Mouse (Mus musculus) right cerebral cortex, postnatal 10 days (tissue): Measurements from ENCODE around the gene Rps28.
"Not testable (repeated sequence)": the region's sequence is repeated elsewhere in the genome, so short reads cannot be mapped to it uniquely, and the experiment has no call there.

Source experiments
- DNase-seq, 2 experiments: peaks; one replicate each; pipeline ENCODE4 v3.0.0; 2021; ENCODE audit warnings: low spot score in 2 of 2

Gene Rps28

GRCm38 (mm10) chr17:33824084-33824996 lies at the start of gene Rps28, which contains the start of gene Ndufa7:
Gene Rps28 (minus strand): TSS chr17:33824562.
Gene Ndufa7 (plus strand): TSS chr17:33824572.
- peak; percentile 99 for DNase-seq

- DNase-seq: not testable (repeated sequence)
Measured at GRCm38 (mm10) chr17:33873537-33873936, 49.2 kb upstream of the Rps28 start, which contains the start of gene Gm7029. Gene Gm7029 (plus strand): TSS chr17:33873837.

DNA sequence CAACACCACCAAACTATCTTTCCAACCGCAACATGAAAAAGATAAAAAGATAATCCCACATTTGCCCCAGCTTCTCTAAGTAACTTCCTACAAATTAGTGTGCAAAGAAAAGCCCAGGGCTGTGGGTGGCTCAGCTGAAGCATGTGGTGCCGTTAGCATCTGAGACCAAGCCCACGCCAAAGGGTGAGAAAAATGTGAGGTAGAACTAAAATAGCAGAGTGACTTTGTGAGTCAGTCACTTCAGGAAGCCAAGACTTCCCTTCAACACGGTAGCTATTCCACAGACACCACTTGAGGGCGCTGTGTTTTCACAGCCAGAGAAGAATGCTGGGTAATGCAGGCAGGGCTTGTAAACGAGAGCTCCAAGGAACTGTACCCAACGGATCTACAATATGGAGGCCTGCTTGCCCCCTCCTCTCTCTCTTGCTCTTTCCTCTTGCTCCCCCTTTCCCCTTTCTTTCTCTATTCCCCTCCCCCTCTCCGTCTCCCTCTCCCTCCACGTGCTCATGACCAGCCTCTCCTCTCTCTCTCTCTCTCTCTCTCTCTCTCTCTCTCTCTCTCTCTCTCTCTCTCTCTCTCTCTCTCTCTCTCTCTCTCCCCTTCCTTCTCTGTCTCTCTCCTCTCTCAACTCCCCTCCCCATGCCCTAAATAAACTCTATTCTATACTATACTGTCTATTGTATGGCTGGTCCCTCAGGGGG lies 41.1 kb upstream of the Rps28 start:
- DNase-seq: peak; percentile 79 to 86

GRCm38 (mm10) chr17:33857816-33858215 lies 33.5 kb upstream of the Rps28 start:
- no peak for DNase-seq

GRCm38 (mm10) chr17:33851331-33851730 lies 27.0 kb upstream of the Rps28 start:
- DNase-seq: no peak

GRCm38 (mm10) chr17:33848139-33848538 lies 23.8 kb upstream of the Rps28 start:
- DNase-seq: no peak

DNA sequence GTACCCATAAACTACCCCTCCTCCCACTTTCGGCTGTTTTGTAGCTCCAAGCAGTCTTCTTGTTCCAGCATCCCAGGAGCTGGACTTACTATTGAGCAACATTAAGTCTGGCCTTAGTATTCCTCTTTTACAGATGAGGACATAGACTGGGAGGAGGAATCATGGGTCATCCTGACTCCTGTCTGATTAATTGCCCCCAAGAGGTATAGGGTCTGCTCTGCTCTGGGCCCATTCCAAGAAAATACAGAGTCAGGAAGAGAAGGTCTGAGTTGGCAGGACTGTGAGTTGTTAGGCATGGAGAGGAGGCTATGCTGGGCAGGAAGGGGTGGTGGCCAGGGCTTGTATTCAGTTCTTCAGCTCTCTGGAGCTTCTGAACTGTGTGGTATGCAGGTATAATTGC lies 19.8 kb upstream of the Rps28 start:
- DNase-seq: no peak

DNA sequence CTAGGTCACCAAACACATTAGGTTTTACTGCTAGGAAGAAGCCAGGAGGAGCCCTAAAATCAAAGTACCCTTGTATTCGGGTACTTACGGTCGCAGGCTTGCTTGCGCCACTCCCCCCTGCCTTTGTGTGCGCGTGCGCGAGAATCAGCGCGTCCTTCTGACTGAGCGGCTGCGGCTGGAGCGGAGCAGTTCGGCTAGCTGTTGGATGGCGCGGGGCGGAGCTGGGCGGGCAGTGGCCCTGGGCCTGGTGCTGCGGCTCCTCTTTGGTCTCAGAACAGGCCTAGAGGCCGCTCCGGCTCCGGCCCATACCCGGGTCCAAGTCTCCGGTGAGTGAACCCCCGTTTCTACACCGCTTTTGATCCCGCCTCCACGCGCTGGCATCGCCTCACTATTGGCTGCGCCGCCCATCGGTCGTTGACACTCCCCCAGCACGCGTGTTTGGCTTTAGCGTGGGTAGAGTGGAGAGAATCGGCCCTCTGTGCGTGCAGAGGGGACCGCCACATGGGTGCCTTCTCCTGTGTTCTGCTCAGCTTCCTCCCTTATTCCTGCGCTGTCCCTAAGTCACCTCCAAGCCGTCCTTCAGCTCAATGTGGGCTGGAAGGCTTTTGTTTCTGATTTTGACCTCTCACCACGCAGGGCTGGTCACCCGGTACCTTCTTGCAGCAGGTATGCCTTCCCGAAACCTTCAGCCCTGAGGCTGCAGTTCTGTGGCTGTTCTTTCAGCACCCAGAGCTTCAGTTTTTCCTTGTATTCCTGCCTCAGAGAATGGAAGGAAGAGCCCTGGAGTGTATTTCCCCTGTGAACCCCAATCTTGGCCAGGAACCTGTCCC lies 18.8 kb upstream of the Rps28 start, which contains the start of gene Cd320:
Gene Cd320, plus strand, starts transcription at position 126 of the 830 bp plus-strand sequence.
- peak; percentile 93 to 94 for DNase-seq

DNA sequence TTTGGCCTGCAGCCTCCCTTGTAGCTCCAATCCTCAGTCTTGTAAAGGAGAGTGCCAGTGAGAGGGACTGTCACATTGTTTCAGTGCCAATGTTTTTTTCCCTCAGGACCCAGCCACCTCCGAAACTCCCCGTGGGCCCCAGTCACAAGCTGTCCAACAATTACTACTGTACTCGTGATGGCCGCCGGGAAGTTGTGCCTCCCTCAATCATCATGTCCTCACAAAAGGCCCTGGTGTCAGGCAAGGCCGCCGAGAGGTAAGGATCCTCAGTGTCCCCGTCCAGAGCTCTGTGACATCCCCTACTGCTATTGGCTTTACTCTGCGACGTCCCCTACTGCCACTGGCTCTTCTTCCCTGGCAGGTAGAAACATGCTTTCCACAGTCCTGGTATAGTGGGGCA lies 5.2 kb upstream of the Rps28 start:
- DNase-seq: no peak

DNA sequence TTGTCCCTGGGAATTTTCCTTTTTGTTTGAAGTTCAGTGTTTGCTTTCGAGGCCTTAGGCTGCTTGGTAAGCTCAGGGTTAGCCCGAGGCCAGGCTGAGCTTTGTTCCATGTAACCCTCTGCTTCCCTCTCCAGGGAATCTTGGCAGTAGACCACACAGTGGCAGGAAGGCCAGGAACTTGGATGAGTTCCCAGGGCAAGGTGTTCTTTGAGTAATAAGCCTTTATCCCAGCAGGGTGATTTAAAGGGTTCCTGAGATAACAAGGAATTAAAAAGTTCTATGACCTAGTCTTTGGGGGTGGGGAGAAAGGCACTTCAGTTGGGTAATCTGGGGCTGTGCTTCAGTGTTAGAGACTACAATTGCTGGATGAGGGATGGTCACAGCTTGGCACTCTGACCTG lies 4.5 kb upstream of the Rps28 start:
- DNase-seq: peak in 1 of 2 experiments; percentile 38

DNA sequence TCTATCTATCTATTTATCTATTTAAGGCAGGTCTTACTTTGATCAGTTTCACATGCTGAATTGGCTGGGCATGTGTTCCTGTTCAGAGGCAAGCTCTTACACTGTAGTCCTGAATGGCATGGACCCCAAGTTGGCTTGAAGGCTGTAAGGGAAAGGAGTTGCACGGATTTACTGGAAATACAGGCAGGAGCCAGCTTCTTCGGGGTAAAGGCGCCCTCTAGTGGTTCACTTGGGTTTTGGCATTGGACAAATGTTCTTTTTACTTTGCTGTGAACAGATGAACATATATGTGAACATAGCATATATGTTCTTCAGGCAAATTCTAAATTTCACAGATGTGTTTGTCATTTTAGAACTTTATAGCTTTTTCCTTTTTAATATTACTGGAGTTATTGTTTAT lies 2.5 kb upstream of the Rps28 start:
- DNase-seq: peak; percentile 81

GRCm38 (mm10) chr17:33825462-33825861 lies 1.1 kb upstream of the Rps28 start:
- DNase-seq: peak in 1 of 2 experiments; percentile 38

DNA sequence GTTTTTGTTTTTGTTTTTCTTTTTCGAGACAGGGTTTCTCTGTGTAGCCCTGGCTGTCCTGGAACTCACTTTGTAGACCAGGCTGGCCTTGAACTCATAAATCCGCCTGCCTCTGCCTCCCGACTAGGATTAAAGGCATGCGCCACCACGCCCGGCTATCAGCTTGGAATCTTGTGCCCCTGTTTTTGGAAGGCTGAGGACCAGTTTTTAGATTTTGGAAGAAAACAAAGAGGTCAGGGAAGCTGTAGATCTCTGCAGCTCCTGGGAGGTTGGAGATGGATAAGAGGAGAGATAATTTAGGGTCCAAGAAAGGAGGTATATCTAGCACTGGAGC lies 602 bp upstream of the Rps28 start:
- DNase-seq: not testable (repeated sequence)

GRCm38 (mm10) chr17:33823171-33823570 lies 1.2 kb downstream of the Rps28 start:
- DNase-seq: not testable (repeated sequence)

GRCm38 (mm10) chr17:33822436-33822959 lies 1.9 kb downstream of the Rps28 start:
- no peak for DNase-seq

DNA sequence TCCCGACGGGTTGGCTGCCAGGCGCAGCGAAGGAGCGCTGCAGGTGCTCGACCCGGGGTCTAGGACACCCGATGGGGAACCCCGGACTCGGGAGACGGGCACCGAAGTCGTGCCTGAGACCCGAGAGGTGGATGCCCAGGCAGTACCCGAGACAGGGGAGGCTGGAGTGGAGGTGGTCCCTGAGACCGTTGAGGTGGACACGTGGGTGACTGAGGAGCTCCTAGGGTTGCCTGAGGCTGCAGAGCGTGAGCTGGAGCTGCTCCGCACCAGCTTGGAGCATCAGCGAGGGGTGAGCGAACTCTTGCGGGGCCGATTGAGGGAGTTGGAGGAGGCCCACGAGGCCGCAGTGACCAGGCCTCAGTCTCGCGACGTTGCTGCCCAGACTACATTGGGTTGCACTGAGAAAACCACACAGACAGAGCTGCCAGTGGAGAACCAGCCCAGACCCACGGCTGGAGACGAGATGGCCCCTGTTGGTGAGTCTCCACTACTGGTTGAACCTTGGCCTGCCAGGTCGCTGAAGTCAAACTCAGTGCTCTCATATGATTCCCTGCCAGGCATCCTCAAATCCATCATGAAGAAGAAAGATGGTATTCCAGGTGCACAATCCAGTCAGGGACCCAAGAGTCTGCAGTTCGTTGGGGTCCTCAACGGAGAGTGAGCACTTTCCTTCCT lies 6.3 kb downstream of the Rps28 start:
- DNase-seq: peak; percentile 53 to 58

DNA sequence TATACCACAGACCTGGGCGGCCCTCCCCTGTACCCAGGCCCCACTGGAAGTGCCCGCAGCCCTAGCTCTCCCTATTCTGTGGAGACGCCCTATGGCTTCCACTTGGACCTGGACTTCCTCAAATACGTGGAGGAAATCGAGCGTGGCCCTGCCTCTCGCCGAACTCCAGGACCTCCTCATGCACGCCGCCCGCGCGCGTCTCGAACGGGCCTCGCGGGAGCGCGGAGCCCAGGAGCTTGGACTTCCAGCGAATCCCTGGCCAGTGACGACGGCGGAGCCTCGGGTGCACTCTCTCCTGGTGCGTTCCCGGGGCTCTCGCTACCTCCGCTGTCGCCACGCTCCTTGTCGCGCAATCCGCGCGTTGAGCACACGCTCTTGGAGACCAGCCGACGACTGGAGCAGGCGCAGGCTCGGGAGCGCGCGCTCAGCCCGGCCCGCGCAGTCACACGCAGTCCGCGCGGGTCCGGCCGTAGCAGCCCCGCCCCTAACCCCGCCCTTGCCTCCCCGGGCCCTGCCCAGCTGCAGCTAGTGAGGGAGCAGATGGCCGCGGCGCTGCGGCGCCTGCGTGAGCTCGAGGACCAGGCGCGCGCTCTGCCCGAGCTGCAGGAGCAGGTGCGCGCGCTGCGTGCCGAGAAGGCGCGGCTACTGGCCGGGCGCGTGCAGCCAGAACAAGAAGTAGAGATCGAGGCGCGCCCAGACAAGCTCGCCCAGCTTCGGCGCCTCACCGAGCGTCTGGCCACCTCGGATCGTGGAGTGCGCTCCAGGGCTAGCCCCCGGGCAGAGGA lies 7.0 kb downstream of the Rps28 start:
- DNase-seq: peak; percentile 95 to 96

DNA sequence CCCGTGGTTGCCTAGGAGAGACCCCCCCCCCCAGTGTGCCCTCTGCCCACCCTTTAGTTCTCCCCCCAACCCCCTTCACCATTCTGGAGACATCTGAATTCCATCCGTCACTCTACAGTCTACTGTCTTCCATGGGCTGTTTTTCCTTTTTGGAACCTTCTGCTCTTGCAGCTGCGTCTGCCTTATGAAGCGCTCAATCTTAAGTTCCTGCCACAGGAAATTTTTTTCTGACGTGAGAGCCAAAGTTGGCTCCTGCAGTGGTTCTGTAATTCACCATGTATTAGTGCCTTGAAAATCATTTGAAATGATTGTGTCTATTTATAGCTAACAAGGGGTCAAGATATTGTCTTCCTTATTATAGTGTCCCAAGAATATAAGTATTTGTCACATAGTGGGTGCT lies 7.8 kb downstream of the Rps28 start:
- DNase-seq: peak in 1 of 2 experiments; percentile 37

DNA sequence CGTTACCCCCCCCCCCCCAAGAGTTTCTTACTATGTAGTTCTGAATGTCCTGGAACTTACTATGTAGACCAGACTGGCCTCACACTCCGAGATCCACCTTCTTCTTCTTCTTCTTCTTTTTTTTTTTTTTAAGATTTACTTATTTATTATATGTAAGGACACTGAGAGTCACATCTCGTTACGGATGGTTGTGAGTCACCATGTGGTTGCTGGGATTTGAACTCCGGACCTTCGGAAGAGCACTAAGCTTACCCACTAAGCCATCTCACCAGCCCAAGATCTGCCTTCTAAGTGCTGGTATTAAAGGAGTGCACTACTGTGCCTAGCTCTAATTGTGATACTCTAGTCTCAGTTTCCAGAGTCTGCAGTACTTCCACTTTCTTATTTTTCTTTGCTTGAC lies 9.0 kb downstream of the Rps28 start:
- no peak for DNase-seq

DNA sequence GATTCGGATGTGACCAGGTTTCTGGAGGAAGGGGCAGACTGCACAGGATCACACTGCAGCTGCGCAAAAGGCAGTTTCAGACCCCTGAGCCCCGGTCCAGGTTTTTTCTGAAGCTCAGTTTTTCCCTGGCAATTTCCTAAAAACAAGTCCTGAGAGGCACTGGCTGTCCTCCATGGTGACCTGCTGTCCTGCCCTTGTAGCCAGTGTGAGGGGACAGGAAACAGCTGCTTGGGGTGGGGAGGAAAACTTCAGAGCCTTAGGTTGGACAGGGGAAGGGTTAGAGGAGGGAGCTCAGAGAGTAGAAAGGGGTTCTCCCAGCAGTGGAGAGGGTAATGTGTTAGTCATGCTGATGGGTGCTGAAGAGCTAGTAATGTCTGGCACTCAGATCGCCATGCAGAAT lies 11.4 kb downstream of the Rps28 start:
- no peak for DNase-seq
